Comparison of ENCODE assay signal across 10 mouse cellular contexts in genomic region chr4:108143178-108143577, GRCm38 (mm10). TPM values are rescaled to one million over a fixed set of nuclear protein-coding genes. Genes with fewer than 3 reads are reported as not detected.
A peak's percentile ranks its signal among the peaks of the same experiment; 100 is the strongest.
DNase-seq lines count a peak whose midpoint lies in the region; ATAC-seq and TF ChIP-seq lines count a peak whose summit lies in the region.
"Not testable (repeated sequence)": the region's sequence is repeated elsewhere in the genome, so short reads cannot be mapped to it uniquely, and the experiment has no call there.
"Had no signal": no experiment of that assay in that cellular context is flagged by ENCODE, and none has a peak within 500 bp of the region (broad histone marks: within the 10 kb centered on the region; RNA-seq: fewer than 3 reads in every experiment).

No protein-coding gene starts in this region.

- H3K4me3 ChIP-seq in CH12.LX (replicated peaks in 1 of 3; ENCODE audit: low read depth in 2 of 3, low read length in 2 of 3, poor library complexity in 1 of 3); forebrain, postnatal 0 days (ENCODE audit: low read depth, low read length); layer of hippocampus, adult 2 months; lung, embryonic 14.5 days (ENCODE audit: low read depth, low read length): not testable (repeated sequence)

- H3K9me3 ChIP-seq in CH12.LX (replicated peaks; ENCODE audit: low read length); forebrain, postnatal 0 days (ENCODE audit: low read length); lung, embryonic 14.5 days (ENCODE audit: low read depth, low read length): not testable (repeated sequence)

- not testable (repeated sequence) for H3K4me2 ChIP-seq in CH12.LX (ENCODE audit: insufficient read depth, low read depth, poor library complexity, severe bottlenecking); forebrain, postnatal 0 days (ENCODE audit: low read depth); lung, embryonic 14.5 days

- peak in 1 of 2 experiments; percentile 17; a peak in 1 of 4 replicates for TF ChIP-seq CTCF in CH12.LX (conservative IDR thresholded peaks at IDR 0.05 in 1 of 2, IDR thresholded peaks at IDR 0.05 in 1 of 2; ENCODE audit: low read depth in 2 of 2, low read length in 2 of 2)
- TF ChIP-seq CTCF in forebrain, postnatal 0 days (IDR thresholded peaks at IDR 0.05; ENCODE audit: low read depth): peak; percentile 27; the same call in 1 of the 2 replicates
- TF ChIP-seq CTCF in layer of hippocampus, adult 2 months (conservative IDR thresholded peaks at IDR 0.05): peak; percentile 57
- TF ChIP-seq CTCF in lung, embryonic 14.5 days (IDR thresholded peaks at IDR 0.05; ENCODE audit: low read depth): not testable (repeated sequence)

- peak; percentile 35 for DNase-seq in 3T3-L1 (ENCODE audit: low read depth, low spot score)
- not testable (repeated sequence) for DNase-seq in CH12.LX (ENCODE audit: extremely low read depth); forebrain, postnatal 0 days; layer of hippocampus, adult 2 months (ENCODE audit: low spot score in 2 of 2)
- DNase-seq in induced T-regulatory cell, adult 2 months (ENCODE audit: low read depth): peak; percentile 24
- DNase-seq in lung, embryonic 14.5 days: peak; percentile 14
- peak; percentile 19 for DNase-seq in splenic B cell, adult 2 months (ENCODE audit: low read depth, low spot score)

- WGBS in forebrain, postnatal 0 days: 82% methylated on average over 2 of the region's 2 CpGs
- WGBS in lung, embryonic 14.5 days: 58% methylated on average over 2 of the region's 2 CpGs

- TF ChIP-seq EP300 in CH12.LX (IDR thresholded peaks at IDR 0.05; ENCODE audit: low read length): not testable (repeated sequence)

- in situ Hi-C loops in CH12.LX (cut with MboI; ENCODE audit: low pct_ligation_motif_present, low pct_unique_long_range_greater_than_20kb, low sequenced_read_pairs): not testable (repeated sequence)

- not testable (repeated sequence) for ATAC-seq in forebrain, postnatal 0 days; lung, embryonic 14.5 days (ENCODE audit: insufficient read depth)

- TF ChIP-seq RAD21 in CH12.LX (IDR thresholded peaks at IDR 0.05; ENCODE audit: low read depth, low read length): peak; percentile 12

- not testable (repeated sequence) for H3K9ac ChIP-seq in CH12.LX (ENCODE audit: insufficient read depth, low read depth); forebrain, postnatal 0 days; lung, embryonic 14.5 days

- not testable (repeated sequence) for H3K36me3 ChIP-seq in CH12.LX (replicated peaks in 1 of 2; ENCODE audit: control insufficient read depth in 1 of 2, insufficient read depth in 1 of 2, low read length in 1 of 2); forebrain, postnatal 0 days (ENCODE audit: insufficient read depth); lung, embryonic 14.5 days (ENCODE audit: insufficient read depth); splenic B cell, adult 2 months (ENCODE audit: control insufficient read depth, insufficient read depth, low read length, poor library complexity, severe bottlenecking)

- H3K79me2 ChIP-seq in CH12.LX (replicated peaks; ENCODE audit: control insufficient read depth, extremely low read depth, insufficient read depth, poor library complexity, severe bottlenecking): not testable (repeated sequence)

- H3K27ac ChIP-seq in CH12.LX (ENCODE audit: insufficient read depth, low read depth); forebrain, postnatal 0 days (ENCODE audit: low read depth, low read length); layer of hippocampus, adult 2 months; lung, embryonic 14.5 days (ENCODE audit: low read depth): not testable (repeated sequence)

- TF ChIP-seq POLR2A in CH12.LX (IDR thresholded peaks at IDR 0.05; ENCODE audit: low read depth, low read length): not testable (repeated sequence)

- not testable (repeated sequence) for H3K4me1 ChIP-seq in CH12.LX (ENCODE audit: control insufficient read depth in 1 of 2, insufficient read depth in 2 of 2); forebrain, postnatal 0 days (ENCODE audit: insufficient read depth); lung, embryonic 14.5 days (ENCODE audit: insufficient read depth)

- dilution Hi-C loops in CH12.LX (cut with MboI; ENCODE audit: extremely low pct_ligation_motif_present, extremely low pct_unique_long_range_greater_than_20kb, low sequenced_read_pairs): not testable (repeated sequence)

- not testable (repeated sequence) for H3K27me3 ChIP-seq in CH12.LX (replicated peaks); forebrain, postnatal 0 days (ENCODE audit: insufficient read depth, low read length); lung, embryonic 14.5 days (ENCODE audit: insufficient read depth, low read length); splenic B cell, adult 2 months (ENCODE audit: control insufficient read depth, insufficient read depth, low read length, poor library complexity, severe bottlenecking)

RNA-seq across cellular contexts. Expression of gene Scp2, which starts 1.6 kb away (rescaled TPM):
- total RNA-seq in CH12.LX (2012; rRNA removed): 97.8 and 103 TPM in 2 replicates
- total RNA-seq in CH12.LX (2014; rRNA removed): 121 and 127 TPM in 2 replicates
- 65.0 and 65.8 TPM in 2 replicates for polyA plus RNA-seq in CH12.LX (2012; ENCODE audit: insufficient read length, low read depth)
- total RNA-seq in forebrain, postnatal 0 days (2014; rRNA removed): 122 and 143 TPM in 2 replicates
- 212 and 220 TPM in 2 replicates for polyA plus RNA-seq in forebrain, postnatal 0 days (2015; fragmentation: Nextera tagmentation; extraction: Ambion mirVana)
- total RNA-seq in layer of hippocampus, adult 2 months (2021): 10 to 100 TPM; 91.8 to 96.0 TPM
- polyA plus RNA-seq in lung, embryonic 14.5 days (2014; fragmentation: Nextera tagmentation; extraction: Ambion mirVana): 239 and 248 TPM in 2 replicates

RNA-seq across cellular contexts. Expression of gene Echdc2, which starts 22.1 kb away (rescaled TPM):
- total RNA-seq in CH12.LX (2012; rRNA removed): 47.0 and 51.1 TPM in 2 replicates
- 45.5 and 51.9 TPM in 2 replicates for total RNA-seq in CH12.LX (2014; rRNA removed)
- polyA plus RNA-seq in CH12.LX (2012; ENCODE audit: insufficient read length, low read depth): 53.4 and 54.3 TPM in 2 replicates
- total RNA-seq in forebrain, postnatal 0 days (2014; rRNA removed): 19.0 and 29.0 TPM in 2 replicates
- polyA plus RNA-seq in forebrain, postnatal 0 days (2015; fragmentation: Nextera tagmentation; extraction: Ambion mirVana): 11.4 and 11.8 TPM in 2 replicates
- 10 to 100 TPM; 20.2 to 21.1 TPM for total RNA-seq in layer of hippocampus, adult 2 months (2021)
- 43.4 and 44.3 TPM in 2 replicates for polyA plus RNA-seq in lung, embryonic 14.5 days (2014; fragmentation: Nextera tagmentation; extraction: Ambion mirVana)
- total RNA-seq: common myeloid progenitor, adult 5-6 weeks had no signal
- polyA plus RNA-seq: G1E had no signal

RNA-seq across cellular contexts. Expression of gene Podn, which starts 46.9 kb away (rescaled TPM):
- total RNA-seq in CH12.LX (2012; rRNA removed) (0.04 TPM in 2 replicates), CH12.LX (2014; rRNA removed) (not detected in 2 replicates)
- polyA plus RNA-seq in CH12.LX (2012; ENCODE audit: insufficient read length, low read depth): not detected in 2 replicates
- total RNA-seq in forebrain, postnatal 0 days (2014; rRNA removed): 2.4 and 2.5 TPM in 2 replicates
- polyA plus RNA-seq in forebrain, postnatal 0 days (2015; fragmentation: Nextera tagmentation; extraction: Ambion mirVana): 0.59 and 1.1 TPM in 2 replicates
- 10 to 100 TPM; 10.2 to 10.4 TPM for total RNA-seq in layer of hippocampus, adult 2 months (2021)
- 3.5 TPM in 2 replicates for polyA plus RNA-seq in lung, embryonic 14.5 days (2014; fragmentation: Nextera tagmentation; extraction: Ambion mirVana)
- total RNA-seq: common myeloid progenitor, adult 5-6 weeks; G1E; megakaryocyte, adult 5-6 weeks had no signal
- polyA plus RNA-seq: G1E had no signal
